Mouse (Mus musculus) cerebellum, postnatal 36 days (tissue): ENCODE measurements at regions not wholly inside any gene's neighbourhood (a gene's known extent, or its start where the extent isn't known, plus 50 kb on each side); places are given as distances from the start of the nearest gene placed in this dataset.

Experiments
- DNase-seq, 2 experiments: peaks; one replicate each; pipeline ENCODE4 v3.0.0; 2021 to 2022; ENCODE audit warnings: mixed read lengths in 2 of 2

GRCm38 (mm10) chrX:98375437-98375836 lies 226.9 kb downstream of the Ar start:
- no peak for DNase-seq

DNA sequence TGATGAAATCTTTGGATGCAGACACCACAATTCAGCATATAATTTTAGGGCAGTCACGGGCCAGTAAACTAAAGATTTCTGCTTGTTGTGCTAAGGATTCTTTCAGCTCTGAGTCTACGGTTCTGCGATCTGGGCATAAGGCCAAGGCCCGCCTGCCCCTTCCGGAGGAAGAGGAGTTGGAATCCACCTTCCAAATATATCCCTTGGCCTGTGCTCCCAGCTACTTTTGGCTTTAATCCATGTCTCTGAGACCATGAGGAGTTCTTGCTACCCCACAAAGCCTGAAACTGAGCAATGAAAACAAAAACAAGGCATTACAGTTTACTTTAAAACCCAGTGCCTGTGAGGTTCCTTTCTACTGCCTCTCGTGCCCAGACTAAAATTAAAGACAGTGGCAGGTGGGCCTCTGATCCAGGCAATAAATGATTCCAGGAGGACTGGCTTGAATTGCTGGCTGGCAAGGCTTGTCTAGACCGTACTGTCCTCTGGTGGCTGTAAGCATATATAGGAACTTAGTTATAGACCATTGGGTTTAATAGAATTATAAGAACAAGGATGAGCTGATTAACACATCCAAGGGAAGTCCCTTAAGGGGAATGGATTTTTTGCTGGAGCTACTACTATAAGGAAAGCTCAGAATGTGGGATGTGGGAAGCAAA lies 231.8 kb downstream of the Ar start:
- peak; percentile 18 to 23 for DNase-seq

DNA sequence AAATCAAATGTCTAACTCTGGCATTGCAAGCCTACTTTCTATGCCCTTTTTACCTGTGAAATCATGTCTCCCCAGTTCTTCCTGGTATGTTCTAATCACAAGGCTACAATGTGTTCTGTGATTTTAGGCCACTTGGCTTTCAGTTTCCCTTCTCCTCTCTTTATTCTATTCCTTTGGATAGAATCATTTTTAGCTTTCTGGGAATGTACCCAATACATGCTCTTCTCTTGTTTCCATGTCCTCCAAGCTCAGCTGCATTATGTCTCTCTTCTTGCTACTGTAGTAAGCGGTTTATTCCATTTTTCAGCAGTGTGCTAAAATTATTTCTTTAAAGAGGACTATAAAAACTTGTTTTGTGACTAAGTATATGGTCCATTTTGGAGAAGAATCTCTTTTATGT lies 235.4 kb downstream of the Ar start:
- DNase-seq, result no peak

DNA sequence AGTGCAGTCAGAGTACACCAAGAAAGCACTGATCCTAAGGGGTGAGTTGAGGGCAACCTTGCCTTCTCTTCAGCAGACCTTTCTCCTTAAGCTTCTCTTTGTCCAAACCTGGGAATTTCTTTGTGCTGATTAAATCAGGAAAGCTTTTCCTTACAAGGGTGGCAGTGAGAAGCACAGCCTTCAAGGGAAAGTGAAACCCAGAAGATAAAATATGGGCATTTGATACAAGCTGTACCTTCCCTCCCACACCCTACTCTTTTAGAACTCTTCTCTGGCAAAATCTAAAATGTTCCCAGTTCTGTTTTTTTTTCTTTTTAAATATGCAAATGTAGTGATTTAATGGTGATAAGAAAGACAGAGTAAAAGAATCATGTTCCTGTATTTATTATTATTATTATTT lies 243.8 kb downstream of the Ar start:
- no peak for DNase-seq

DNA sequence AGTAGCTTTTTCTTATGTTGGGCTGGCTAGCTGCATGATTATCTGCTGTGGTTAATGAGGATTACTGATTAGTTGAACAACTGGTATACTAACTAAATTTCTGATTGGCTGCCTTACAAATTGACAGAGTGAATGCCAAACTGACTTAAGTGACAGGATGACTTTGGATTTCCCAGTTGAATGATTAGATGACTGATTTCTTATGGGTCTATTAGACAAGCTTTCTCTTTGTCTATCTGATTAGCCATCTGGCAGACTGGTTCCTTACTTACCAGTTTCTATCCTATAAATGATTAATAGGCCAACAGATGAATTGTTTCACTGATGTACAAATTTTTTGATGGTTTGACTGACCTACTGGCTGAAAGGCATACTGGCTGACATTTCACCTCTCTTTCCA lies 260.5 kb downstream of the Ar start:
- no peak for DNase-seq

DNA sequence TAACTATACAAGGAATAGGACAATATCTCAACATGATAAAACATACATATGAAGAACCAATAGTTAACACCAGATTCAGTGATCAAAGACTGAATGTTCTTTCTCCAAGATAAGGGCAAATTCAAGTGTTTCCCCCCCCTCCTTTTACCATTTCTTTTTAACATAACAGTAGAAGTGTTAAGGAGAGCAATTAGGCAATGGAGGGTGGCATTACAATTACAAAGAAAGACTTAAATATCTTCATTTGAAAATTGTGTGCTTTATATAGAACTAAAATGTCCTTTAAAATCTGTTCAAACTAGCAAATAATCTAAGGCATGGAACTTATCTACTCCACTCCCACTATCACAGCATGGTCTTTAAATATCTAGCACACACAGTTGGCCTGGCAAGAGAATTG lies 270.9 kb downstream of the Ar start:
- DNase-seq, result no peak

GRCm38 (mm10) chrX:98452026-98452425 lies 303.5 kb downstream of the Ar start:
- DNase-seq, result no peak

DNA sequence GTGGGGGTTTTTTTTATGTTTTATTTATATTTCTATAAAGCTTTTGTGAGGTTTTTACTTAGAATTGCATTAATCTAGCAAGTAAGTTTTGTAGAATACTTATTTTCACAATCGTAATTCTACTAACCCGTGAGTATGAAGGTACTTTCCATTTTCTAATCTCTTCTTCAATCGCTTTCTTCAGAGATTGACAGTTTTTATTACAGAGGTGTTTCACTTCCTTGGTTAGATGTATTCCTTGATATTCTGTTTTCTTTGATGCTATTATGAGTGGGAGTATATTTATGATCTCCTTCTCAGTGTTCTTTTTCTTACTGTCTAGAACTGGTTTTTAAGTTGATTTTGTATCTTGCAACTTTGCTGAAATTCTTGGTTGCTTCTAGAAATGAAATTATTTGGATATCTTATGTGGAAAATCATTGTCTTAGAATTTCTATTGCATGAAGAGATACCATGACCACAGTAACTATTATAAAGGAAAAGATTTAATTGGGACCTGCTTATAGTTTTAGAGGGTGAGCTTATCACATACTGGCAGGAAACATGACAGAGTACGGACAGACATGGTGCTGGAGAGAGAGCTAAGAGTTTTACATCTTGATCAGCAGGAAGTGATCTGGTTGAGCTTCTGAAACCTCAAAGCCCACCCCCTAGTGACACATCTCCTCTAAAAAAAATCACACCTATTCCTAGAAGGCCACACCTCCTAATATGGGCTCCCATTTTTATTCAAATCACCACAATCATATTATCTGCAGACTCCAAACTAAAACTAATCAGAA lies 328.1 kb downstream of the Ar start:
- no peak for DNase-seq
